Mouse (Mus musculus) 3134 (cell line): ENCODE data around the gene Osbpl8.
"Not testable (repeated sequence)": the region's sequence is repeated elsewhere in the genome, so short reads cannot be mapped to it uniquely, and the experiment has no call there.

Experiments used
- DNase-seq: peaks from one replicate; pipeline ENCODE4 v3.0.0-alpha.2; 2011; ENCODE audit warnings: low spot score; ENCODE audit not compliant: insufficient read length; ENCODE audit errors: extremely low read depth

The Osbpl8 gene

GRCm38 (mm10) chr10:111164304-111165218, at the start of gene Osbpl8:
Osbpl8 (plus strand) TSS chr10:111164752.
- DNase-seq: peak; percentile 99

- DNase-seq: no peak
Observed at GRCm38 (mm10) chr10:111117198-111117845, 47.2 kb upstream of the Osbpl8 start.

- no peak for DNase-seq
Observed at GRCm38 (mm10) chr10:111118292-111118691, 46.3 kb upstream of the Osbpl8 start.

GRCm38 (mm10) chr10:111118991-111119650, 45.4 kb upstream of the Osbpl8 start:
- no peak for DNase-seq

- DNase-seq: no peak
Observed at GRCm38 (mm10) chr10:111119756-111120155, 44.8 kb upstream of the Osbpl8 start.

- no peak for DNase-seq
Observed at GRCm38 (mm10) chr10:111122864-111123398, 41.6 kb upstream of the Osbpl8 start.

- DNase-seq: no peak
Observed at GRCm38 (mm10) chr10:111124175-111124574, 40.4 kb upstream of the Osbpl8 start.

- no peak for DNase-seq
Observed at GRCm38 (mm10) chr10:111124767-111125315, 39.7 kb upstream of the Osbpl8 start.

- DNase-seq: peak; percentile 38
Observed at GRCm38 (mm10) chr10:111127388-111127787, 37.2 kb upstream of the Osbpl8 start.

- DNase-seq: no peak
Observed at GRCm38 (mm10) chr10:111128493-111128892, 36.1 kb upstream of the Osbpl8 start.

- no peak for DNase-seq
Observed at GRCm38 (mm10) chr10:111129867-111130620, 34.5 kb upstream of the Osbpl8 start.

GRCm38 (mm10) chr10:111130872-111131271, 33.7 kb upstream of the Osbpl8 start:
- DNase-seq: no peak

- no peak for DNase-seq
Observed at GRCm38 (mm10) chr10:111133271-111133670, 31.3 kb upstream of the Osbpl8 start.

GRCm38 (mm10) chr10:111133936-111134335, 30.6 kb upstream of the Osbpl8 start:
- DNase-seq: no peak

- no peak for DNase-seq
Observed at GRCm38 (mm10) chr10:111134412-111134957, 30.1 kb upstream of the Osbpl8 start.

- DNase-seq: not testable (repeated sequence)
Observed at GRCm38 (mm10) chr10:111136306-111136705, 28.2 kb upstream of the Osbpl8 start.

- DNase-seq: peak; percentile 23
Observed at GRCm38 (mm10) chr10:111137905-111138304, 26.6 kb upstream of the Osbpl8 start.

- DNase-seq: no peak
Observed at GRCm38 (mm10) chr10:111139170-111139569, 25.4 kb upstream of the Osbpl8 start.

- DNase-seq: no peak
Observed at GRCm38 (mm10) chr10:111139881-111140280, 24.7 kb upstream of the Osbpl8 start.
